Mouse (Mus musculus) spleen, adult 2 months (tissue): Measurements from ENCODE around the gene Pnpla2. TPM values are rescaled to one million over a fixed set of nuclear protein-coding genes. Genes with fewer than 3 reads are reported as not detected.

Experiments
- DNase-seq, 2 experiments: peaks; one replicate each; pipeline versions ENCODE4 v3.0.0 to v3.0.0-alpha.2; 2012 to 2021; ENCODE audit warnings: low spot score in 2 of 2, low read depth in 1 of 2
- H3K27ac ChIP-seq: fragments of 200-500 bp; 2 replicates; pipeline ENCODE4 v1.5.1; 2012; ENCODE audit warnings: low read length, inconsistent platforms; ENCODE audit not compliant: insufficient read depth
- H3K27me3 ChIP-seq: fragments of 200-500 bp; 2 replicates; pipeline ENCODE4 v1.6.1; 2012; ENCODE audit warnings: mild to moderate bottlenecking, moderate library complexity, low read length, inconsistent platforms; ENCODE audit not compliant: control insufficient read depth, insufficient read depth
- H3K36me3 ChIP-seq: fragments of 200-500 bp; 2 replicates; pipeline ENCODE4 v1.6.1; 2012; ENCODE audit warnings: mild to moderate bottlenecking, low read length, inconsistent platforms; ENCODE audit not compliant: control insufficient read depth, insufficient read depth
- H3K4me1 ChIP-seq: fragments of 200-500 bp; 2 replicates; pipeline ENCODE4 v1.6.1; 2011; ENCODE audit warnings: inconsistent platforms; ENCODE audit not compliant: control insufficient read depth, insufficient read depth, insufficient read length
- H3K4me3 ChIP-seq: fragments of 200-500 bp; 2 replicates; pipeline ENCODE4 v1.5.1; 2011; ENCODE audit warnings: mild to moderate bottlenecking, inconsistent platforms; ENCODE audit not compliant: insufficient read depth, insufficient read length; ENCODE audit errors: extremely low read depth
- CTCF ChIP-seq: fragments of 200-500 bp; IDR thresholded peaks from 2 replicates; pipeline ENCODE4 v1.5.1; 2011; ENCODE audit warnings: mild to moderate bottlenecking, inconsistent platforms; ENCODE audit not compliant: insufficient read depth, insufficient read length, insufficient replicate concordance; ENCODE audit errors: extremely low read depth
- POLR2A ChIP-seq: fragments of 200-500 bp; IDR thresholded peaks from 2 replicates; pipeline ENCODE4 v1.6.1; 2011; ENCODE audit warnings: low read depth, low read length, inconsistent platforms
- WGBS: fragments of 180-500 bp; shearing (Covaris S2); methylation state at CpG from one replicate; pipeline ENCODE4 v1.1.7; 2018; 5-methylcytosine and 5-hydroxymethylcytosine counted together
- polyA plus RNA-seq: library from polyadenylated mRNA; depleted of rRNA; stranded (reverse); fragments of >200 nt; gene quantifications from 2 replicates; pipeline ENCODE4 v1.2.3, GENCODE M21; 2012

The Pnpla2 gene
- polyA plus RNA-seq, 1 experiment: 87.3 TPM

DNA sequence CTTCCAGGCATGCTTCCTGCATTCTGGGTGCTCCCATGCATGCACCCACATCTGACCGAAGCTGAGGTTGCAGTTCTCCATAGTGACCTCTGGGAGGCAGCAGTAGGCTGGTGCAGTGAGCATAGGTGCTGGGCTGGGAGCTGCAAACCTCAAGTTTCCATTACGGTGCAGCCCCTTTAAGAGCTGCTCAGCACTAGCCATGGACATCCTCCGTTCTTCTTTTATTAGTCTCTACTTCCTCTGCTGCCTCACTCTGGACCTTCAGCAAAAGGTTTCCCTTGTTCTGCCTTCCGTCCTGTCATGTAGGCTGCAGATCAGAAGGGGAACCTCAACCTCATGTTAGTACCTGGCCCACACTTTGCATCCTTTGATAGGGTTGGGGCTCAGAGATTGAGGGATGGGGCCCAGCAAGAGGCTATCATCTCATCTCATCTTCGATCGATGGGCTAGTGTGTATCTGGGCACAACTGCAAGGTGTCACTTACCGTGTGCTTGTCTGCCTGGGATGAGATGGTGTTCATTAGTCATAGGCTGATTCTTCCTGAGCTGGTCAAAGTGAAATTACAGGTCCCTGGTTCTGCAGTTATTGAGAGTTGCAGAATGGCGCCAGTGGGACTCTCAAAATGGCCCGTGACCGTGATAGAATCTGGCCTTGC, 26.0 kb downstream of the Pnpla2 start:
- Histone ChIP-seq H3K36me3 (no peaks in the 10 kb centered on the region), H3K27me3 (peaks cover 9% of the 10 kb centered on the region; the same call in 1 of the 2 replicates), H3K27ac (peak overlapping the region; percentile 2; the same call in 1 of the 2 replicates), H3K4me1 (peaks cover 17% of the 10 kb centered on the region), H3K4me3 (peak overlapping the region; percentile 45; the same call in 1 of the 2 replicates)
- 6% methylated on average over 10 of the region's 10 CpGs for WGBS
- DNase-seq: peak; percentile 73 to 84
- TF ChIP-seq POLR2A: no peak
- TF ChIP-seq CTCF: peak; percentile 91; the same call in 1 of the 2 replicates

DNA sequence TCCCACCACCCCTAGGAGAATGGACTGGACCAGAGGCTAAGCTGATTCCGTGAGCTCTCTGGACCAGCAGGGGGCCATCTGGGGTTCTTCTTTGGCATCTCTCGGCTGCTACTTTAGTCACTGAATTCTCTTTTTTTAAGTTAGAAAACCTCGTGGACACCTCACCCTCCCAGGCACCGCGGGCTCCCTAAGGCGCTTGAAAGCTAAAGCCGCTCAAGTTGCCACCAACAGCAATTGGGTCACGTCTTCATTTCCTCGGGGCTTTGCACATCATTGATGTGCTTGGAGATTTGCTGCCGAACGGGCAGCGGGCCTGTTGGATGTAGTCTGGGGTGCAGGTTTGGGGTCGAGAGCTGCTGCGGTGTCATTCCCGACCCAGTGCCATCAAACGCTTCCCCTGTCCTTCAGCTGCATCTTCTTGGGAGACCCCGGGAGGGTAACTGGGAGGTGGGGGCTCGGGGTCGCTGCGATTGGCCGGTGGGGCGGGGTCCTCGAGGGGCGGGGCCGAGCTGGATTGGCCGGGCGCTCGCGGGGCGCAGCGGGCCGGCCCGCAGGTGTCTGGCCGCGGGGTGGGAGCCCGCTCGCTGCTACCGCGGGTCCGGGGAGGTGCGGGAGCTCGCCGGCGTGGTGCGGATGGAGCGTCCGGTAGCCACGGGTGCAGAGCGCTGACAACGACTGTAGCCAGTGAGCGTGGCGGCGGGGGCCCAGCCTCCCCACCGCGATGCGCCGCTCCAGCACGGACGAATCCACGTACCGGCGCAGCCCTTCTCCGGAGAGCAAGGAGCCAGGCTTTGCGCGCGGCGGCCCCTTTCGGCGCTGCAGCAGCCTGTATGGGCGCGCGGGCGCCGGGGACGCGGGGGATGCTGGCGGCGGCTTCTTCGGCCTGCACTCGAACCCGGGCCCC, 26.8 kb downstream of the Pnpla2 start:
- Histone ChIP-seq H3K36me3 (no peaks in the 10 kb centered on the region), H3K4me3 (peak overlapping the region; percentile 45), H3K4me1 (peaks cover 14% of the 10 kb centered on the region), H3K27ac (no peak overlapping the region), H3K27me3 (peaks cover 7% of the 10 kb centered on the region; the same call in 1 of the 2 replicates)
- TF ChIP-seq CTCF (peak; percentile 10; the same call in 1 of the 2 replicates), POLR2A (no peak)
- WGBS: 5% methylated on average over 81 of the region's 81 CpGs
- no peak for DNase-seq

GRCm38 (mm10) chr7:141482531-141483024, 27.6 kb downstream of the Pnpla2 start:
- 77% methylated on average over 11 of the region's 11 CpGs for WGBS
- no peak for DNase-seq
- no peak for TF ChIP-seq POLR2A
- no peak for TF ChIP-seq CTCF
- H3K27ac ChIP-seq: no peak overlapping the region
- H3K4me3 ChIP-seq: peak overlapping the region; percentile 45; the same call in 1 of the 2 replicates
- H3K4me1 ChIP-seq: peaks cover 14% of the 10 kb centered on the region
- peaks cover 7% of the 10 kb centered on the region; the same call in 1 of the 2 replicates for H3K27me3 ChIP-seq
- H3K36me3 ChIP-seq: no peaks in the 10 kb centered on the region

- peaks cover 7% of the 10 kb centered on the region; the same call in 1 of the 2 replicates for H3K27me3 ChIP-seq
- H3K27ac ChIP-seq: no peak overlapping the region
- H3K4me3 ChIP-seq: no peak overlapping the region
- DNase-seq: no peak
- H3K36me3 ChIP-seq: no peaks in the 10 kb centered on the region
- 91% methylated on average over 6 of the region's 6 CpGs for WGBS
- TF ChIP-seq CTCF: no peak
- TF ChIP-seq POLR2A: no peak
- peaks cover 11% of the 10 kb centered on the region for H3K4me1 ChIP-seq
Observed at GRCm38 (mm10) chr7:141483114-141483653, 28.2 kb downstream of the Pnpla2 start.

DNA sequence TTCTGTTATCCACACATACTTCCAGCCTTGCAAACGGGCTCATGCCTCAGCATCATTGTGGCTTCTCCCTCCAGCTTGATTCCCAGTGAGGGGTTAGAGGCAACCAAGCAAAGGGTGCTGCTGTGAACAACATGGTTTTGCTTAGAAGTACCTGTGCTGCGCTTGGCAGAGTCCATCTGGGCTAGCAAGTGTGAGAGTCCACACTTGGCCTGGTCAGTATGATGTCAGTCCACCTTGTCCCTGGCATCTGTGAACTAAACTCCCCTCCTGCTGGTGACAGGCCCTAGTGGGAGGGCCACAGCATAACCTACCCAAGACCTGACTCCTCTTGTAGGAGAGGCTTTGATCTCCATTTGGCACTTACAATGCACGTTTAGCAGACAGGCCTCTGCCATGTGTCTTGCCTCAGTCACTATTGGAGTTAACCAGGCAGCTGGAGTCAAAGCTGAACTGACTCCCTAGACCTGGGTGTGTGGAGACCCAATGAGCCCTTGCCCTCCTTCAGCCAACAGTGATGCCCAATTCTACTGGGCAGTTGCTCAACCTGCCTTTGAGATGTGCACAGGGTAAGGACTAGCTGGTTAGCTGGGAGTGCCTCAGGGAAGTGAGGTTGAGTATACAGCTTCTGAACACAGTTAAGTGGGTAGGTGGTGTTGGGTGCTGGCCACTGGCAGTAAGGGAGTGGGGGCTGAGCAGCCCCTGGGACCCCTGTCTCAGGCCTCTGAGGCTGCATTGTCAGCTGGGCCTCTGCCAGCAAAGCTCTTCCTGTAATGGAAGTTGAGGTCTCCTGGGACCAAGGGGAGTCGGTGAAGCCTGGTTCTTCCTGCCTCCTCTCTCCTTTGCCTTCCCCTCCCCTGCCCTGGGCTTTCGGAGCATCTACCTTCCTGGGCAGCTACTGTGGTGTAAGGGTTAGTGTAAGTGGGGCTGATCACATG, 29.5 kb downstream of the Pnpla2 start:
- Histone ChIP-seq H3K27me3 (peaks cover 7% of the 10 kb centered on the region; the same call in 1 of the 2 replicates), H3K27ac (no peak overlapping the region), H3K4me3 (no peak overlapping the region), H3K36me3 (no peaks in the 10 kb centered on the region), H3K4me1 (peaks cover 11% of the 10 kb centered on the region)
- no peak for DNase-seq
- no peak for TF ChIP-seq POLR2A
- no peak for TF ChIP-seq CTCF
- WGBS: 67% methylated on average over 5 of the region's 5 CpGs

DNA sequence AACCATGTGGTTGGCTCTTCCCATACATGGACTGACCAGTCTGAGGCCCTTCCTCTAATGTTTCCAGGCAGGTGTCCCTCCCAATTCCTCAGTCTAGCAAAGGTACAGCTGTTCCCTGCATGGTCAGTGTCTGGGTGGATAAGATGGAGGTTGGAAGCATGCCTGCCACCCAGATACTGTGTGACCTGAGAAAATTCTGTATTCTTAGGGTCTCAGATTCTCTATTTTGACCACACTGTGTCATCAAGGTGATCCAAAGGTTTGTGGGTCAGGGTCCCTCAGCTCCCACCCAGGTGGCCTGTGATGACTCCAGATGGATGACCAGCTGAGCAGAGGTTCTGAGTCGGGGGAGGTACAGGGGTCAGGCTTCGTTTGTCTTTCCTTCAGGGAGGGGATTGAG, 30.2 kb downstream of the Pnpla2 start:
- no peaks in the 10 kb centered on the region for H3K36me3 ChIP-seq
- H3K27ac ChIP-seq: no peak overlapping the region
- H3K4me1 ChIP-seq: peaks cover 11% of the 10 kb centered on the region
- 93% methylated on average over 2 of the region's 2 CpGs for whole genome bisulfite sequencing
- peaks cover 7% of the 10 kb centered on the region; the same call in 1 of the 2 replicates for H3K27me3 ChIP-seq
- H3K4me3 ChIP-seq: no peak overlapping the region
- DNase-seq: no peak
- no peak for TF ChIP-seq POLR2A
- TF ChIP-seq CTCF: no peak
